Mouse (Mus musculus): ENCODE data around the gene Adgrb3. TPM values are rescaled to one million over a fixed set of nuclear protein-coding genes. Genes with fewer than 3 reads are reported as not detected.
"Not testable (repeated sequence)": the region's sequence is repeated elsewhere in the genome, so short reads cannot be mapped to it uniquely, and the experiment has no call there.

Gene Adgrb3
- polyA plus RNA-seq, 1 experiment from 2014 or later = 25.6 TPM

DNA sequence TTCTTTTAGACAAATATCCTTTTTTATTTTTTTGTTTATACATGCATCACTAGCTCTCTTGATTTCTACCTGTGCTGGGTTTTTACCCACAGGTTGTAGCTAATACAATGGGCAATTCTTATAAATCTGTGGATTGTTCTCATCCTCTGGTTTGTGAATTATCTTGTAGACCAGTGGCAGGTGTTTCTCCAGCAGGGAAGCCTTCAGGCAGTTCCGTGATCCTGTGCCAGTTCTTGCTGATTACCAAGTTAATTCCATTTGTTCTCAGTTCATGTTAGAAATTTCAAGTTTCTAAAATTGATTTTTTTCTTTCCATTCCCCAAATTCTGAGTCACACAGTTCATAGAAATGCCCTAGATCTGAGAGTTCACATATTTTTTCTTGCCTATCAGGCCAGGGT lies 338.0 kb downstream of the Adgrb3 start:
- H3K36me3 ChIP-seq (ENCODE audit: poor library complexity, severe bottlenecking) = peaks cover 3% of the 10 kb centered on the region; the same call in 1 of the 2 replicates
- no peaks in the 10 kb centered on the region for H3K4me1 ChIP-seq
- H3K9me3 ChIP-seq (replicated peaks) = no peaks in the 10 kb centered on the region
- no peak for ATAC-seq
- no peak overlapping the region for H3K4me3 ChIP-seq
- H3K4me2 ChIP-seq = no peak overlapping the region
- WGBS = 83% methylated on average over 1 of the region's 1 CpGs
- H3K27me3 ChIP-seq = no peaks in the 10 kb centered on the region
- no peak overlapping the region for H3K27ac ChIP-seq
- no peak overlapping the region for H3K9ac ChIP-seq

- H3K4me3 ChIP-seq = no peak overlapping the region
- 82% methylated on average over 2 of the region's 2 CpGs for WGBS
- H3K4me1 ChIP-seq = no peaks in the 10 kb centered on the region
- no peaks in the 10 kb centered on the region for H3K27me3 ChIP-seq
- H3K4me2 ChIP-seq = no peak overlapping the region
- H3K9ac ChIP-seq = no peak overlapping the region
- peaks cover 3% of the 10 kb centered on the region; the same call in 1 of the 2 replicates for H3K36me3 ChIP-seq (ENCODE audit: poor library complexity, severe bottlenecking)
- H3K27ac ChIP-seq = no peak overlapping the region
- H3K9me3 ChIP-seq (replicated peaks) = no peaks in the 10 kb centered on the region
- no peak for ATAC-seq
Observed at GRCm38 (mm10) chr1:25490174-25490573, 339.3 kb downstream of the Adgrb3 start.

GRCm38 (mm10) chr1:25475699-25476098 lies 353.8 kb downstream of the Adgrb3 start:
- ATAC-seq = no peak
- Histone ChIP-seq H3K9me3 (replicated peaks) (no peaks in the 10 kb centered on the region), H3K9ac (no peak overlapping the region), H3K4me2 (no peak overlapping the region), H3K36me3 (ENCODE audit: poor library complexity, severe bottlenecking) (no peaks in the 10 kb centered on the region), H3K4me1 (no peaks in the 10 kb centered on the region), H3K27ac (no peak overlapping the region), H3K4me3 (no peak overlapping the region), H3K27me3 (no peaks in the 10 kb centered on the region)
- 73% methylated on average over 3 of the region's 3 CpGs for WGBS

GRCm38 (mm10) chr1:25474469-25474868 lies 355.0 kb downstream of the Adgrb3 start:
- ATAC-seq = peak; percentile 57
- Histone ChIP-seq H3K27ac (no peak overlapping the region), H3K9me3 (replicated peaks) (no peaks in the 10 kb centered on the region), H3K9ac (no peak overlapping the region), H3K4me1 (no peaks in the 10 kb centered on the region), H3K4me3 (no peak overlapping the region), H3K36me3 (ENCODE audit: poor library complexity, severe bottlenecking) (no peaks in the 10 kb centered on the region), H3K4me2 (no peak overlapping the region), H3K27me3 (no peaks in the 10 kb centered on the region)
- WGBS = 65% methylated on average over 11 of the region's 11 CpGs

GRCm38 (mm10) chr1:25471612-25472011 lies 357.9 kb downstream of the Adgrb3 start:
- WGBS = 64% methylated on average over 2 of the region's 2 CpGs
- H3K4me2 ChIP-seq; H3K27ac ChIP-seq; H3K36me3 ChIP-seq (ENCODE audit: poor library complexity, severe bottlenecking); H3K4me1 ChIP-seq; ATAC-seq; H3K4me3 ChIP-seq; H3K9me3 ChIP-seq (replicated peaks); H3K9ac ChIP-seq; H3K27me3 ChIP-seq: not testable (repeated sequence)

DNA sequence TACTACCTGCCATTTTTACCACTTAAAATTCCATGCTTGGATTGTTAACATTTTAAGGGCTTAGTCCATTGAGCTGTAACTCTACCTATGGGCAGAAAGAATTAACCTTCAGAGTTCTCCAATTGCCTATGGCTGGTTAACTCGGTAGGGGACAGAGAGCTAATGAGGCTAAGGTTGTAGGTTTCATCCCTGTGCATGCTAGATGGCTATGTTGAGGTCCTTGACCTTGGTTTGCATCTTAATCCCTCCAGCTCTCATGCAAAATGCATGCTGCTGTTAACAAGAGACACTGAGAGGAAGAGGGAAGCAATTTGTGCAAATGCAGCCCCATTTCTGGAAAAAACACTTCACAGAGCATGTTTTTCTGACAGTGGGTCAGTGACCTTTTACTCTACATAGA lies 366.9 kb downstream of the Adgrb3 start:
- no peaks in the 10 kb centered on the region for H3K27me3 ChIP-seq
- no peak overlapping the region for H3K4me2 ChIP-seq
- H3K4me1 ChIP-seq = peaks cover 3% of the 10 kb centered on the region; the same call in 1 of the 2 replicates
- H3K9me3 ChIP-seq (replicated peaks) = no peaks in the 10 kb centered on the region
- H3K4me3 ChIP-seq = no peak overlapping the region
- no peak overlapping the region for H3K27ac ChIP-seq
- 13% methylated on average over 1 of the region's 1 CpGs for WGBS
- no peak overlapping the region for H3K9ac ChIP-seq
- ATAC-seq = peak; percentile 41; the same call in 1 of the 2 replicates
- 0 out of 2 replicates have a peak, but pooled peaks cover 5% of the 10 kb centered on the region for H3K36me3 ChIP-seq (ENCODE audit: poor library complexity, severe bottlenecking)

DNA sequence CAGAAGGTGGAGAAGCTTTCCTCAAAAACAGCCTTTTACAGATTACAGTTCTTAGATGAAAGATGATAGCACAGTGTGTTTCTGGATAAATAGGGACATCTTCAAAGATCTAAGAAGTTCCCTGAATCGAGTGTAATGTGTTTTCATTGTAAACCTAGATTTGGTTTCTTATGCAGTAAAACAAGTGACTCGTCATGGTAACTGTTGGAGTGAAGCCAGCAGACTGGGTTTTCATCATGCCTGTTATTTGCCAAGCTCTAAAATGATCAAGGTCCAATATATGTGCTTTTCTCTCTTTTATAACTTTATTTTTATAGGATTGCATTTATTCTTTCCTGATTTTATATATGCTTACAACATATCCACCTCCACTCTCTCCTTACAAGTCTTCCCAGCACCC lies 394.0 kb downstream of the Adgrb3 start:
- no peak overlapping the region for H3K27ac ChIP-seq
- 36% methylated on average over 2 of the region's 2 CpGs for WGBS
- no peaks in the 10 kb centered on the region for H3K27me3 ChIP-seq
- no peaks in the 10 kb centered on the region for H3K4me1 ChIP-seq
- no peak overlapping the region for H3K4me2 ChIP-seq
- no peaks in the 10 kb centered on the region for H3K36me3 ChIP-seq (ENCODE audit: poor library complexity, severe bottlenecking)
- no peak overlapping the region for H3K4me3 ChIP-seq
- no peaks in the 10 kb centered on the region for H3K9me3 ChIP-seq (replicated peaks)
- no peak for ATAC-seq
- no peak overlapping the region for H3K9ac ChIP-seq

GRCm38 (mm10) chr1:25430219-25430862 lies 399.2 kb downstream of the Adgrb3 start:
- Histone ChIP-seq H3K9ac (no peak overlapping the region), H3K27ac (no peak overlapping the region), H3K9me3 (replicated peaks) (no peaks in the 10 kb centered on the region), H3K4me1 (no peaks in the 10 kb centered on the region; the same call in 1 of the 2 replicates), H3K4me2 (peak overlapping the region; percentile 25; the same call in 1 of the 2 replicates), H3K4me3 (no peak overlapping the region), H3K36me3 (ENCODE audit: poor library complexity, severe bottlenecking) (no peaks in the 10 kb centered on the region), H3K27me3 (no peaks in the 10 kb centered on the region)
- ATAC-seq = peak; percentile 87
- 62% methylated on average over 16 of the region's 16 CpGs for WGBS

DNA sequence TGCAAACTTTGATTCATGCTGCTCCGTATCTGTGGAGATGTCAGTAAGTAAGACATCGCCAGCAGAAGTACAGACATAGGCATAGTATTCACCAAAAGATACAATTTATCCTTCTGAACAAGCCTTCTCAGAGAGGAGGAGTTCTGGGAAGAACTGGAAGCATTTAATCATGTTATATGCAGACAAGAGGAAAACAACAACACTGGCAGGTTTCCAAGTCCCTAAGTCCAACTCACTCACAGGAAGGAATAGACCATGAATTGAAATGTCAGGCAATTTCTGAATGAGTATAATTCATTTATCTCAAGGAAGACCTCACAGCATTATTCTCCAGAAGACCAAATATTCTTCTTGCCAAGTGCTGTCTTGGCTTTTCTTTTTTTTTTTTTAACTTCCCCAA lies 408.8 kb downstream of the Adgrb3 start:
- Histone ChIP-seq H3K9ac (no peak overlapping the region), H3K4me3 (no peak overlapping the region), H3K27ac (no peak overlapping the region), H3K27me3 (no peaks in the 10 kb centered on the region), H3K4me1 (no peaks in the 10 kb centered on the region), H3K36me3 (ENCODE audit: poor library complexity, severe bottlenecking) (no peaks in the 10 kb centered on the region), H3K9me3 (replicated peaks) (no peaks in the 10 kb centered on the region), H3K4me2 (no peak overlapping the region)
- ATAC-seq = no peak
- WGBS = 81% methylated on average over 2 of the region's 2 CpGs

DNA sequence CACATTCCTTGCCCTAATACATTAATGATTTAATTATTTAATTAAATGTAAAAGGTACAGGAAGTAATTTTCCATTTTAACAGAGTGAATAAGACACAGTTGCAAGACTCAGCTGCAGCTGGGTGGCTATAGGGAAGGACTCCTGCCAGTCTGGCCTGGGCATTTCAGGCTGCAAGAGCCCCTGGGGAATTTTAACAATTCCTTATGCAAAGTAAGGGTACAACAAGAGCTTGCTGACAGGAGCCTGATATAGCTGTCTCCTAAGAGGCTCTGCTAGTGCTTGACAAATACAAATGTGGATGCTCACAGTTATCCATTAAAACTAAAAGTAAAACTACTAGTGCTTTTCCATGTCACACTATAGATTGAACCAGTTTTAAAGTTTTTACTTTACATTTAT lies 410.1 kb downstream of the Adgrb3 start:
- H3K9me3 ChIP-seq (replicated peaks) = no peaks in the 10 kb centered on the region
- no peak overlapping the region for H3K4me2 ChIP-seq
- no peaks in the 10 kb centered on the region for H3K36me3 ChIP-seq (ENCODE audit: poor library complexity, severe bottlenecking)
- H3K9ac ChIP-seq = no peak overlapping the region
- no peak overlapping the region for H3K4me3 ChIP-seq
- no peak for ATAC-seq
- no peaks in the 10 kb centered on the region for H3K27me3 ChIP-seq
- H3K27ac ChIP-seq = no peak overlapping the region
- no peaks in the 10 kb centered on the region for H3K4me1 ChIP-seq

DNA sequence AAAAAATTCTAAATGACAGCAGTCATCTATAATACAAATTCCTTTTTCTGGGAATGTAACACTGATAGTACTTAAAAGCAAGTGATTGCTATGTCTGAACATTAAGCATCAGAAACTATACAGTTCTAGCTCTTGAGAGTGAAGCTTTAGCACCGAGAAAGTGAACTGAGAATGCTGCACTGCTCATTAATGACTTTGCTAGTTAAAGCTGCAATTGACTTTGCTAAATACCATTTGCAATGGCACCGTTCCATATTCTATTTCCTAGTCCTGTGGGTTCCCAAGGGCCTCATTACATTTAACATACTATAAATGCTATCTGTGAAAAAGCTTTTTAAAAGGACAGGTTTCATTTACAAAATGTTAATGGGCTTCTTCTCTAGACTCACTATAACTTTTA lies 414.4 kb downstream of the Adgrb3 start:
- no peaks in the 10 kb centered on the region for H3K4me1 ChIP-seq
- H3K27me3 ChIP-seq = no peaks in the 10 kb centered on the region
- H3K4me3 ChIP-seq = no peak overlapping the region
- H3K27ac ChIP-seq = no peak overlapping the region
- no peak; the same call in 1 of the 2 replicates for ATAC-seq
- WGBS = 63% methylated on average over 2 of the region's 2 CpGs
- H3K36me3 ChIP-seq (ENCODE audit: poor library complexity, severe bottlenecking) = no peaks in the 10 kb centered on the region
- H3K9ac ChIP-seq = no peak overlapping the region
- no peak overlapping the region for H3K4me2 ChIP-seq
- no peaks in the 10 kb centered on the region for H3K9me3 ChIP-seq (replicated peaks)

- H3K4me3 ChIP-seq = no peak overlapping the region
- ATAC-seq = no peak
- no peak overlapping the region for H3K4me2 ChIP-seq
- 91% methylated on average over 2 of the region's 2 CpGs for WGBS
- H3K27me3 ChIP-seq = no peaks in the 10 kb centered on the region
- H3K9me3 ChIP-seq (replicated peaks) = no peaks in the 10 kb centered on the region
- H3K27ac ChIP-seq = no peak overlapping the region
- H3K9ac ChIP-seq = no peak overlapping the region
- H3K36me3 ChIP-seq (ENCODE audit: poor library complexity, severe bottlenecking) = no peaks in the 10 kb centered on the region
- H3K4me1 ChIP-seq = no peaks in the 10 kb centered on the region
Observed at GRCm38 (mm10) chr1:25364186-25364585, 465.3 kb downstream of the Adgrb3 start.

DNA sequence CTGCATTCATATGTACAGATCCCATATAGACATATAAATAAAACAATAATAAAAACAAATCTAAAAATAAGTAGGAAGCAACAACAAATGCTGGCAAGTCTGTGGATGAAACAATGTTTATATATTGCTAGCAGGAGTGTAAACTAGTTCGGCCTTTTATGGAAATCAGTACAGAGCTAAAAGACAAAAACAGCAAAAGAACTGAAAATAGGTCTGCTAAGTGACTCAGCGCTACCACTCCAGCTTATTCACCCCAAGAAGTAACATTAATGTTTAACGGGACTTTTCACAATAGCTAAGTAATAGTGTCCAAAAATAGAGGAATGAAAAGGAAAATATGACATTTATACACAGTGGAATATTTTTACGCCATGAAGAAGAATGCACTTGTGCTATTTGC lies 471.0 kb downstream of the Adgrb3 start:
- 92% methylated on average over 4 of the region's 4 CpGs for WGBS

More for the DNA sequence above, 471.0 kb downstream of the Adgrb3 start:
- Histone ChIP-seq H3K4me2 (no peak overlapping the region), H3K4me3 (no peak overlapping the region), H3K27ac (no peak overlapping the region), H3K27me3 (no peaks in the 10 kb centered on the region), H3K9ac (no peak overlapping the region), H3K4me1 (no peaks in the 10 kb centered on the region), H3K36me3 (ENCODE audit: poor library complexity, severe bottlenecking) (no peaks in the 10 kb centered on the region), H3K9me3 (replicated peaks) (no peaks in the 10 kb centered on the region)
- ATAC-seq = no peak
